Mouse (Mus musculus): ENCODE measurements around the gene Fubp1. TPM values are rescaled to one million over a fixed set of nuclear protein-coding genes. Genes with fewer than 3 reads are reported as not detected.

Fubp1 gene
- polyA plus RNA-seq, 1 experiment from 2014 or later: 169 TPM

- Histone ChIP-seq H3K4me3 (replicated peaks; ENCODE audit: low read length) (no peak overlapping the region), H3K4me2 (ENCODE audit: low read depth, low read length) (no peak overlapping the region), H3K27me3 (ENCODE audit: control insufficient read depth, insufficient read depth, low read length) (0 out of 2 replicates have a peak, but pooled peaks cover 3% of the 10 kb centered on the region), H3K27ac (ENCODE audit: low read length) (no peak overlapping the region), H3K4me1 (ENCODE audit: control insufficient read depth, insufficient read depth, low read length) (0 out of 2 replicates have a peak, but pooled peaks cover 5% of the 10 kb centered on the region), H3K9ac (ENCODE audit: low read length) (no peak overlapping the region), H3K36me3 (ENCODE audit: control insufficient read depth, insufficient read depth, low read length) (no peaks in the 10 kb centered on the region), H3K9me3 (replicated peaks; ENCODE audit: control insufficient read depth, low read length) (no peaks in the 10 kb centered on the region)
- 85% methylated on average over 10 of the region's 10 CpGs for WGBS
- ATAC-seq (ENCODE audit: insufficient read depth, low FRiP score): no peak
Measured at GRCm38 (mm10) chr3:152271071-152271710, 61.0 kb downstream of the Fubp1 start.

DNA sequence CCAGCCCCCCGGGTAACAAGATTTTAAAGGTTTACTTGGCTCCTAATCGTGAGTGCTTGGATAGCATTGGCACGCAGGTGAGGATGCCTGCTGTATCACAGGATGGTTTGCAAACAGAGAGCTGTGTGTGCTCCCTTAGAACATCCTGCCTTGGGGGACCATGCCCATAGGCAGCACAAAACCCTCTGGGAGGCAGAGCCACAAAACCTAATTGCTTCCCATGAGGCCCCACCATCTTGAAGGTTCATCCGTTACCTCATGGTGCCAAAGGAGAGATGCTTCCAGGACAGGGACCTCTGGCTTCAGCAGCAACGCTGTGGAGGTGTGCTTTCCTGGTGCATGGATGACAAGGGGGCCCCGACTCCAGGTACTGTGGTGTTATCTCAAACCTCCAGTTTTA is 61.7 kb downstream of the Fubp1 start:
- Histone ChIP-seq H3K9ac (ENCODE audit: low read length) (no peak overlapping the region), H3K27ac (ENCODE audit: low read length) (no peak overlapping the region), H3K4me1 (ENCODE audit: control insufficient read depth, insufficient read depth, low read length) (no peaks in the 10 kb centered on the region), H3K27me3 (ENCODE audit: control insufficient read depth, insufficient read depth, low read length) (0 out of 2 replicates have a peak, but pooled peaks cover 3% of the 10 kb centered on the region), H3K36me3 (ENCODE audit: control insufficient read depth, insufficient read depth, low read length) (no peaks in the 10 kb centered on the region), H3K4me2 (ENCODE audit: low read depth, low read length) (no peak overlapping the region), H3K9me3 (replicated peaks; ENCODE audit: control insufficient read depth, low read length) (no peaks in the 10 kb centered on the region), H3K4me3 (replicated peaks; ENCODE audit: low read length) (no peak overlapping the region)
- WGBS: 80% methylated on average over 6 of the region's 6 CpGs
- no peak for ATAC-seq (ENCODE audit: insufficient read depth, low FRiP score)

DNA sequence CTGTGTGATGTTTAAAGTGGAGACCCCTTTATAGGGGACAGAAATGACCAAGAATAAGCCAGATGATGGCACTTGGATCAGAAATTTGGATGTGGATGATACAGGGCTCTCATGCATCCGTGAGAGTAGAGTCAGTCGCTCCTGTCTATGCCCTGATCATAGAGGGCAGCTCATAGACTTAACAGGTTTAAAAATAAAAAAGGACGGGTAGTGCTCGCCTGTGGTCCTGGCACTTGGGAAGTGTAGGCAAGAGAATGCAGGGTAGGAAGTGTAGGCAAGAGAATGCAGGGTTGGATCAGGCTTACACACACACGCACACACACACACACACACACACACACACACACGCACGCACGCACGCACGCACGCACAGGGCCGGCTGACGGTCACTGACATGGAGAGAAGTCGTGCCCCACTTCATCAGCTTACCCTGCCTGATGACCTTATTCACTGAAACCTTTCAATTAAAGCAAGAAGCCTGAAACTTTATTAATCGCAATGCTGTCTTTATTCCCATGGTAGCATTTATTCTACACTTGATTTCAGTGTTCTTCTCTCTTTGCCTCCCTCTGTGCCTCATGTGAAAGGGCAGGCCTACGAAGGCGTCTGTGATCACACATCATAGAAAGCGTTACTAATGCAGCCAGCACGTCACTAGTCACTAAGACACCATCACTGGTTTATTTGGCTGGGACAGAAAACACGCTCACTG is 62.9 kb downstream of the Fubp1 start:
- Histone ChIP-seq H3K9ac (ENCODE audit: low read length) (no peak overlapping the region), H3K4me1 (ENCODE audit: control insufficient read depth, insufficient read depth, low read length) (no peaks in the 10 kb centered on the region), H3K9me3 (replicated peaks; ENCODE audit: control insufficient read depth, low read length) (no peaks in the 10 kb centered on the region), H3K27ac (ENCODE audit: low read length) (no peak overlapping the region), H3K36me3 (ENCODE audit: control insufficient read depth, insufficient read depth, low read length) (no peaks in the 10 kb centered on the region), H3K27me3 (ENCODE audit: control insufficient read depth, insufficient read depth, low read length) (no peaks in the 10 kb centered on the region), H3K4me2 (ENCODE audit: low read depth, low read length) (no peak overlapping the region), H3K4me3 (replicated peaks; ENCODE audit: low read length) (no peak overlapping the region)
- WGBS: 90% methylated on average over 20 of the region's 20 CpGs
- ATAC-seq (ENCODE audit: insufficient read depth, low FRiP score): no peak

- WGBS: 83% methylated on average over 8 of the region's 8 CpGs
- H3K9me3 ChIP-seq (replicated peaks; ENCODE audit: control insufficient read depth, low read length): no peaks in the 10 kb centered on the region
- ATAC-seq (ENCODE audit: insufficient read depth, low FRiP score): no peak
Measured at GRCm38 (mm10) chr3:152275008-152275407, 64.8 kb downstream of the Fubp1 start.

GRCm38 (mm10) chr3:152276935-152277334 is 66.7 kb downstream of the Fubp1 start:
- Histone ChIP-seq H3K4me2 (ENCODE audit: low read depth, low read length) (no peak overlapping the region), H3K4me3 (replicated peaks; ENCODE audit: low read length) (no peak overlapping the region), H3K9me3 (replicated peaks; ENCODE audit: control insufficient read depth, low read length) (no peaks in the 10 kb centered on the region), H3K27ac (ENCODE audit: low read length) (no peak overlapping the region), H3K9ac (ENCODE audit: low read length) (no peak overlapping the region), H3K27me3 (ENCODE audit: control insufficient read depth, insufficient read depth, low read length) (no peaks in the 10 kb centered on the region), H3K4me1 (ENCODE audit: control insufficient read depth, insufficient read depth, low read length) (no peaks in the 10 kb centered on the region), H3K36me3 (ENCODE audit: control insufficient read depth, insufficient read depth, low read length) (no peaks in the 10 kb centered on the region)
- WGBS: 97% methylated on average over 3 of the region's 3 CpGs
- no peak for ATAC-seq (ENCODE audit: insufficient read depth, low FRiP score)

More at GRCm38 (mm10) chr3:152275008-152275407, 64.8 kb downstream of the Fubp1 start:
- Histone ChIP-seq H3K27ac (ENCODE audit: low read length) (no peak overlapping the region), H3K4me3 (replicated peaks; ENCODE audit: low read length) (no peak overlapping the region), H3K9ac (ENCODE audit: low read length) (no peak overlapping the region), H3K4me2 (ENCODE audit: low read depth, low read length) (no peak overlapping the region), H3K36me3 (ENCODE audit: control insufficient read depth, insufficient read depth, low read length) (no peaks in the 10 kb centered on the region), H3K27me3 (ENCODE audit: control insufficient read depth, insufficient read depth, low read length) (no peaks in the 10 kb centered on the region), H3K4me1 (ENCODE audit: control insufficient read depth, insufficient read depth, low read length) (no peaks in the 10 kb centered on the region)

- no peaks in the 10 kb centered on the region for H3K27me3 ChIP-seq (ENCODE audit: control insufficient read depth, insufficient read depth, low read length)
- no peak overlapping the region for H3K4me2 ChIP-seq (ENCODE audit: low read depth, low read length)
- no peaks in the 10 kb centered on the region for H3K4me1 ChIP-seq (ENCODE audit: control insufficient read depth, insufficient read depth, low read length)
- no peaks in the 10 kb centered on the region for H3K9me3 ChIP-seq (replicated peaks; ENCODE audit: control insufficient read depth, low read length)
- H3K27ac ChIP-seq (ENCODE audit: low read length): no peak overlapping the region
- no peak overlapping the region for H3K9ac ChIP-seq (ENCODE audit: low read length)
- 81% methylated on average over 2 of the region's 2 CpGs for WGBS
- no peak for ATAC-seq (ENCODE audit: insufficient read depth, low FRiP score)
- no peaks in the 10 kb centered on the region for H3K36me3 ChIP-seq (ENCODE audit: control insufficient read depth, insufficient read depth, low read length)
- H3K4me3 ChIP-seq (replicated peaks; ENCODE audit: low read length): no peak overlapping the region
Measured at GRCm38 (mm10) chr3:152277912-152278311, 67.7 kb downstream of the Fubp1 start.

DNA sequence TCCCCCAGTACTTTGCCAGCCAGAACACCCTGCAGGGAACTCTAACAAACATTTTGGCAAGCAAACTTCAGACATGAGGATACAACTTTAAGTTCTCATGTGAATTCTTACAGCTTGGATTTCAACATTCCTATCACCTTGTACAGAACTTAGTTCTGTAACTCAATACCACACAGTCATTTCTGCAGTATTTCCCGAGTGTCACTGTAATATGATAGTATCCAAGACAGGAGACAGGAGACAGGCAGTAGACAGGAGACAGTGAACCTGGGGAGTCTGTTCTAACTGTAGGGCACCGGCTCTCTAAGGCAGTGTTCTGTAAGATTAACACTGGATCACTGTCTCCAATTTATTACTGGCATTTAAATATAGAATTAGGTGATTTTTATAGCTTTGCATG is 68.2 kb downstream of the Fubp1 start:
- Histone ChIP-seq H3K4me2 (ENCODE audit: low read depth, low read length) (no peak overlapping the region), H3K9me3 (replicated peaks; ENCODE audit: control insufficient read depth, low read length) (no peaks in the 10 kb centered on the region), H3K4me1 (ENCODE audit: control insufficient read depth, insufficient read depth, low read length) (no peaks in the 10 kb centered on the region), H3K4me3 (replicated peaks; ENCODE audit: low read length) (no peak overlapping the region), H3K27me3 (ENCODE audit: control insufficient read depth, insufficient read depth, low read length) (no peaks in the 10 kb centered on the region), H3K9ac (ENCODE audit: low read length) (no peak overlapping the region), H3K27ac (ENCODE audit: low read length) (no peak overlapping the region), H3K36me3 (ENCODE audit: control insufficient read depth, insufficient read depth, low read length) (peaks cover 2% of the 10 kb centered on the region; the same call in 1 of the 2 replicates)
- WGBS: 52% methylated on average over 2 of the region's 2 CpGs
- ATAC-seq (ENCODE audit: insufficient read depth, low FRiP score): no peak

DNA sequence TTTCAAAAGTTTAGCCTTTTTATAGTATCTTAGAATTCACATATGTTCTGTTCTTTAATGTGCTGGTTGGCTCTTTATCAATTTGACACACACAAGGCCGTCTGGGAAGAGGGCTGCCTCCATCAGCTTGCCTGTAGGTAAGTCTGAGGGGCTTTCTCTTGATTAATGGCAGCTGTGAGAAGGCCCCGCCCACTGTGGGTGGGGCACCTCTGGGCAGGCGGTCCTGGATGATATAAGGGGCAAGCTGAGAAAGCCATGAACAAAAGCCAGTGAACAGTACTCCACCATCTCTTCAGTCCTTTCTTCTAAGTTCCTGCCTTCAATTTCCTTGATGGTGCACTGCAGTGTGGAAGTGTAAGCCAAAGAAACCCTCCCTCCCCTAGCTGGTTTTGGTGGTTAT is 71.9 kb downstream of the Fubp1 start:
- H3K9me3 ChIP-seq (replicated peaks; ENCODE audit: control insufficient read depth, low read length): no peaks in the 10 kb centered on the region
- no peak for ATAC-seq (ENCODE audit: insufficient read depth, low FRiP score)
- H3K4me2 ChIP-seq (ENCODE audit: low read depth, low read length): no peak overlapping the region
- H3K9ac ChIP-seq (ENCODE audit: low read length): no peak overlapping the region
- H3K27ac ChIP-seq (ENCODE audit: low read length): no peak overlapping the region
- H3K4me3 ChIP-seq (replicated peaks; ENCODE audit: low read length): no peak overlapping the region
- no peaks in the 10 kb centered on the region for H3K27me3 ChIP-seq (ENCODE audit: control insufficient read depth, insufficient read depth, low read length)
- peaks cover 5% of the 10 kb centered on the region; the same call in 1 of the 2 replicates for H3K36me3 ChIP-seq (ENCODE audit: control insufficient read depth, insufficient read depth, low read length)
- H3K4me1 ChIP-seq (ENCODE audit: control insufficient read depth, insufficient read depth, low read length): no peaks in the 10 kb centered on the region
- 28% methylated on average over 3 of the region's 3 CpGs for WGBS

GRCm38 (mm10) chr3:152284306-152284705 is 74.1 kb downstream of the Fubp1 start:
- Histone ChIP-seq H3K9ac (ENCODE audit: low read length) (no peak overlapping the region), H3K4me2 (ENCODE audit: low read depth, low read length) (no peak overlapping the region), H3K27ac (ENCODE audit: low read length) (no peak overlapping the region), H3K9me3 (replicated peaks; ENCODE audit: control insufficient read depth, low read length) (no peaks in the 10 kb centered on the region), H3K27me3 (ENCODE audit: control insufficient read depth, insufficient read depth, low read length) (no peaks in the 10 kb centered on the region), H3K4me3 (replicated peaks; ENCODE audit: low read length) (no peak overlapping the region), H3K36me3 (ENCODE audit: control insufficient read depth, insufficient read depth, low read length) (peaks cover 5% of the 10 kb centered on the region; the same call in 1 of the 2 replicates), H3K4me1 (ENCODE audit: control insufficient read depth, insufficient read depth, low read length) (no peaks in the 10 kb centered on the region)
- WGBS: 96% methylated on average over 1 of the region's 1 CpGs
- ATAC-seq (ENCODE audit: insufficient read depth, low FRiP score): no peak
